Mouse (Mus musculus) ovary, adult 2 months (tissue): ENCODE results near the gene Olfr1451. TPM values are rescaled to one million over a fixed set of nuclear protein-coding genes. Genes with fewer than 3 reads are reported as not detected.

Source experiments
- polyA plus RNA-seq: library from polyadenylated mRNA; depleted of rRNA; stranded (reverse); fragments of >200 nt; gene quantifications from 2 replicates; pipeline ENCODE4 v1.2.3, GENCODE M21; 2012; rRNA removed

Olfr1451 gene
- polyA plus RNA-seq = not detected in 2 replicates

GRCm38 (mm10) chr19:12994714-12995113, at the start of gene Olfr1451:
Olfr1451 (plus strand) TSS chr19:12995014.

DNA sequence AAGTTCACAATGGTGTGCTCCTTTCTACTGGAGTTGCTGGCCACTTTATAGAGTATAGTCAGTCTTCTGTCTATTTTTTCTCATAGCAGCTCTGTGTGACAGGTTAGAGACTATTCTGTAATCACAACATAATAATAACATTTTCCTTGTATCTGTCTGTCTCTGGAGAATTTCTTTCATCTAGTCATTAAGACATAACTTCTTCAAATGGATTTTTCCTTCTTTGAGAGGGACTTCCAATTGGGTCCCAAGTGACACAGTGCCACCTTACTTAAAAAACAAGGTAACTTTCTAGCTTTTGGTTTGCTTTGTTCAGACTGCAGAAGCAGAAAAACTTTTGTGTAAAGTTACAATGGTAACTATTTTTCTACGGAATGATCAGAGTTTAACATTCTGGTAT, 44.9 kb upstream of the Olfr1451 start, which contains the start of gene Olfr1450:
TSS of gene Olfr1450 (plus strand) at position 301 of the 400 bp plus-strand sequence.

DNA sequence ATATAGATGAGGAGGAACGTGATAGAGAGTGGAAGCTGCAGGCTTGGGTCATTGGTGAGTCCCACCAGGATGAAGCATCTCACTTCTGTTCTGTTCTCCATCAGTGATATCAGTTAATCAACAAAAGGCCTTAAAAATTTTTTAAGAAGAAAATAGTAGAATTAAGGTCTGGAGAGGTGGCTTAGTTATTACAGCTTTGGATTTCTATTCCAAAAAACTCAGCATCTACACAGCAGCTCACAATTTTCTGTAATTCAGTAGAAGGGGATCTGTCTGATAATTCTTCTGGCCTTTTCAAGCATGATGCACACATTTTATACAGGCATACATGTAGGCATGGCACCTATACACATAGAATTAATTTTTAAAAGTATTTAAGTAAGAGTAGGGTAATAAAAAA, 33.4 kb downstream of the Olfr1451 start, which contains the start of gene Olfr1453:
TSS of gene Olfr1453 (minus strand) at position 101 of the 400 bp plus-strand sequence.

Other genes starting within 250 kb of the Olfr1451 start
- 0.58 TPM in 1 of 2 replicates, not detected in the other for gene Cntf, start 229.4 kb upstream of the Olfr1451 start, polyA plus RNA-seq
- 12.1 and 13.4 TPM in 2 replicates for gene Zfp91, start 198.9 kb upstream of the Olfr1451 start, polyA plus RNA-seq
- 2.4 and 2.7 TPM in 2 replicates for gene Lpxn, start 198.8 kb upstream of the Olfr1451 start, polyA plus RNA-seq
- gene Gm5244, start 148.3 kb upstream of the Olfr1451 start, polyA plus RNA-seq = not detected in 2 replicates
- not detected in 2 replicates for gene Olfr1444, start 137.7 kb upstream of the Olfr1451 start, polyA plus RNA-seq
- not detected in 2 replicates for gene Olfr1445, start 111.2 kb upstream of the Olfr1451 start, polyA plus RNA-seq
- not detected in 2 replicates for gene Olfr1446, start 101.5 kb upstream of the Olfr1451 start, polyA plus RNA-seq
- not detected in 2 replicates for gene Olfr1447, start 91.3 kb upstream of the Olfr1451 start, polyA plus RNA-seq
- gene Olfr1448, start 70.6 kb upstream of the Olfr1451 start, polyA plus RNA-seq = not detected in 2 replicates
- gene Olfr1449, start 64.2 kb upstream of the Olfr1451 start, polyA plus RNA-seq = not detected in 2 replicates
- gene Olfr1450, start 44.8 kb upstream of the Olfr1451 start, polyA plus RNA-seq = not detected in 2 replicates
- not detected in 2 replicates for gene Olfr1453, start 33.3 kb downstream of the Olfr1451 start, polyA plus RNA-seq
- gene Olfr1454, start 65.6 kb downstream of the Olfr1451 start, polyA plus RNA-seq = not detected in 2 replicates
- not detected in 2 replicates for gene Olfr1457, start 102.9 kb downstream of the Olfr1451 start, polyA plus RNA-seq
- gene Olfr1458, start 111.8 kb downstream of the Olfr1451 start, polyA plus RNA-seq = not detected in 2 replicates
- gene Olfr1459, start 154.5 kb downstream of the Olfr1451 start, polyA plus RNA-seq = not detected in 2 replicates
- gene Olfr1461, start 168.0 kb downstream of the Olfr1451 start, polyA plus RNA-seq = not detected in 2 replicates
- not detected in 2 replicates for gene Olfr1462, start 190.7 kb downstream of the Olfr1451 start, polyA plus RNA-seq
- not detected in 2 replicates for gene Olfr1463, start 236.3 kb downstream of the Olfr1451 start, polyA plus RNA-seq